Mouse (Mus musculus): ENCODE measurements around the gene Cnnm2.

- TF ChIP-seq CTCF (IDR thresholded peaks at IDR 0.05; ENCODE audit: low read depth, low read length): no peak
- TF ChIP-seq POLR2A (IDR thresholded peaks at IDR 0.05; ENCODE audit: extremely low read depth, insufficient read depth, low read length): no peak
Observed at GRCm38 (mm10) chr19:46849443-46849997, 88.1 kb downstream of the Cnnm2 start.
